Mouse (Mus musculus): ENCODE results near the gene Sun2. TPM values are rescaled to one million over a fixed set of nuclear protein-coding genes. Genes with fewer than 3 reads are reported as not detected.

The Sun2 gene
- polyA plus RNA-seq, 1 experiment: 56.7 TPM

- no peak overlapping the region for H3ac ChIP-seq (ENCODE audit: control insufficient read depth, insufficient read length, low read depth)
- no peak for TF ChIP-seq CTCF (IDR thresholded peaks at IDR 0.05; ENCODE audit: control insufficient read depth, insufficient read depth, insufficient read length)
- no peak for TF ChIP-seq USF1 (IDR thresholded peaks at IDR 0.05; ENCODE audit: low read depth)
- no peak for TF ChIP-seq MYOG (IDR thresholded peaks at IDR 0.05; ENCODE audit: control insufficient read depth, extremely low read depth, insufficient read length)
- no peak for TF ChIP-seq MYOD1 (IDR thresholded peaks at IDR 0.05; ENCODE audit: control insufficient read depth, insufficient read length, low read depth)
- no peak for TF ChIP-seq FOSL1 (IDR thresholded peaks at IDR 0.05; ENCODE audit: insufficient read depth, low read length, poor library complexity, severe bottlenecking)
- TF ChIP-seq CEBPB (IDR thresholded peaks at IDR 0.05; ENCODE audit: low read depth): no peak
Observed at GRCm38 (mm10) chr15:79750266-79750665, 7.9 kb upstream of the Sun2 start.

GRCm38 (mm10) chr15:79749162-79749561 lies 6.8 kb upstream of the Sun2 start:
- no peaks in the 10 kb centered on the region for H3K27me3 ChIP-seq (ENCODE audit: control insufficient read depth, insufficient read depth, insufficient read length)
- no peak for TF ChIP-seq USF1 (IDR thresholded peaks at IDR 0.05; ENCODE audit: low read depth)
- TF ChIP-seq FOSL1 (IDR thresholded peaks at IDR 0.05; ENCODE audit: insufficient read depth, low read length, poor library complexity, severe bottlenecking): no peak
- no peak for TF ChIP-seq MAX (IDR thresholded peaks at IDR 0.05)
- no peak for TF ChIP-seq MYOD1 (IDR thresholded peaks at IDR 0.05; ENCODE audit: control insufficient read depth, insufficient read length, low read depth)
- no peak for TF ChIP-seq CEBPB (IDR thresholded peaks at IDR 0.05; ENCODE audit: low read depth)
- no peak for TF ChIP-seq MYOG (IDR thresholded peaks at IDR 0.05; ENCODE audit: control insufficient read depth, extremely low read depth, insufficient read length)

More at GRCm38 (mm10) chr15:79750266-79750665, 7.9 kb upstream of the Sun2 start:
- Histone ChIP-seq H3K27me3 (ENCODE audit: control insufficient read depth, insufficient read depth, insufficient read length) (no peaks in the 10 kb centered on the region), H3K79me3 (ENCODE audit: low read depth) (no peaks in the 10 kb centered on the region), H3K4me3 (ENCODE audit: insufficient read depth, poor library complexity, severe bottlenecking) (no peak overlapping the region), H3K36me3 (ENCODE audit: control insufficient read depth, insufficient read depth) (no peaks in the 10 kb centered on the region), H3K79me2 (ENCODE audit: control insufficient read depth, insufficient read depth) (no peaks in the 10 kb centered on the region)

GRCm38 (mm10) chr15:79747998-79748397 lies 5.7 kb upstream of the Sun2 start:
- no peak for TF ChIP-seq MYOD1 (IDR thresholded peaks at IDR 0.05; ENCODE audit: control insufficient read depth, insufficient read length, low read depth)
- TF ChIP-seq MYOG (IDR thresholded peaks at IDR 0.05; ENCODE audit: control insufficient read depth, extremely low read depth, insufficient read length): no peak
- TF ChIP-seq MAX (IDR thresholded peaks at IDR 0.05): no peak
- TF ChIP-seq CEBPB (IDR thresholded peaks at IDR 0.05; ENCODE audit: low read depth): no peak
- no peak for TF ChIP-seq CTCF (IDR thresholded peaks at IDR 0.05; ENCODE audit: control insufficient read depth, insufficient read depth, insufficient read length)
- Histone ChIP-seq H3K27me3 (ENCODE audit: control insufficient read depth, insufficient read depth, insufficient read length) (no peaks in the 10 kb centered on the region), H3K4me3 (ENCODE audit: insufficient read depth, poor library complexity, severe bottlenecking) (no peak overlapping the region), H3ac (ENCODE audit: control insufficient read depth, insufficient read length, low read depth) (no peak overlapping the region), H3K36me3 (ENCODE audit: control insufficient read depth, insufficient read depth) (no peaks in the 10 kb centered on the region), H3K79me2 (ENCODE audit: control insufficient read depth, insufficient read depth) (no peaks in the 10 kb centered on the region), H3K79me3 (ENCODE audit: low read depth) (no peaks in the 10 kb centered on the region)

More at GRCm38 (mm10) chr15:79749162-79749561, 6.8 kb upstream of the Sun2 start:
- H3K36me3 ChIP-seq (ENCODE audit: control insufficient read depth, insufficient read depth): no peaks in the 10 kb centered on the region
- no peaks in the 10 kb centered on the region for H3K79me3 ChIP-seq (ENCODE audit: low read depth)
- H3K79me2 ChIP-seq (ENCODE audit: control insufficient read depth, insufficient read depth): no peaks in the 10 kb centered on the region
- no peak overlapping the region for H3K4me3 ChIP-seq (ENCODE audit: insufficient read depth, poor library complexity, severe bottlenecking)
- no peak overlapping the region for H3ac ChIP-seq (ENCODE audit: control insufficient read depth, insufficient read length, low read depth)

GRCm38 (mm10) chr15:79745883-79746282 lies 3.5 kb upstream of the Sun2 start:
- Histone ChIP-seq H3K79me2 (ENCODE audit: control insufficient read depth, insufficient read depth) (peaks cover 14% of the 10 kb centered on the region), H3ac (ENCODE audit: control insufficient read depth, insufficient read length, low read depth) (no peak overlapping the region), H3K79me3 (ENCODE audit: low read depth) (peaks cover 4% of the 10 kb centered on the region), H3K36me3 (ENCODE audit: control insufficient read depth, insufficient read depth) (no peaks in the 10 kb centered on the region), H3K4me3 (ENCODE audit: insufficient read depth, poor library complexity, severe bottlenecking) (no peak overlapping the region), H3K27me3 (ENCODE audit: control insufficient read depth, insufficient read depth, insufficient read length) (no peaks in the 10 kb centered on the region)
- TF ChIP-seq MYOD1 (IDR thresholded peaks at IDR 0.05; ENCODE audit: control insufficient read depth, insufficient read length, low read depth) (peak; percentile 69), MAX (IDR thresholded peaks at IDR 0.05) (no peak), USF1 (IDR thresholded peaks at IDR 0.05; ENCODE audit: low read depth) (no peak), FOSL1 (IDR thresholded peaks at IDR 0.05; ENCODE audit: insufficient read depth, low read length, poor library complexity, severe bottlenecking) (no peak)

GRCm38 (mm10) chr15:79745312-79745711 lies 3.0 kb upstream of the Sun2 start:
- TF ChIP-seq USF1 (IDR thresholded peaks at IDR 0.05; ENCODE audit: low read depth): no peak
- TF ChIP-seq MYOD1 (IDR thresholded peaks at IDR 0.05; ENCODE audit: control insufficient read depth, insufficient read length, low read depth): no peak
- TF ChIP-seq CTCF (IDR thresholded peaks at IDR 0.05; ENCODE audit: control insufficient read depth, insufficient read depth, insufficient read length): no peak
- TF ChIP-seq CEBPB (IDR thresholded peaks at IDR 0.05; ENCODE audit: low read depth): no peak
- TF ChIP-seq FOSL1 (IDR thresholded peaks at IDR 0.05; ENCODE audit: insufficient read depth, low read length, poor library complexity, severe bottlenecking): no peak
- TF ChIP-seq MAX (IDR thresholded peaks at IDR 0.05): no peak
- no peak for TF ChIP-seq MYOG (IDR thresholded peaks at IDR 0.05; ENCODE audit: control insufficient read depth, extremely low read depth, insufficient read length)
- peaks cover 5% of the 10 kb centered on the region for H3K36me3 ChIP-seq (ENCODE audit: control insufficient read depth, insufficient read depth)
- peaks cover 10% of the 10 kb centered on the region for H3K79me3 ChIP-seq (ENCODE audit: low read depth)
- H3K4me3 ChIP-seq (ENCODE audit: insufficient read depth, poor library complexity, severe bottlenecking): no peak overlapping the region
- H3K79me2 ChIP-seq (ENCODE audit: control insufficient read depth, insufficient read depth): peaks cover 19% of the 10 kb centered on the region
- H3K27me3 ChIP-seq (ENCODE audit: control insufficient read depth, insufficient read depth, insufficient read length): no peaks in the 10 kb centered on the region
- H3ac ChIP-seq (ENCODE audit: control insufficient read depth, insufficient read length, low read depth): no peak overlapping the region

- Histone ChIP-seq H3K36me3 (ENCODE audit: control insufficient read depth, insufficient read depth) (peaks cover 11% of the 10 kb centered on the region), H3K4me3 (ENCODE audit: insufficient read depth, poor library complexity, severe bottlenecking) (no peak overlapping the region), H3K79me2 (ENCODE audit: control insufficient read depth, insufficient read depth) (peaks cover 25% of the 10 kb centered on the region), H3K79me3 (ENCODE audit: low read depth) (peaks cover 10% of the 10 kb centered on the region), H3ac (ENCODE audit: control insufficient read depth, insufficient read length, low read depth) (no peak overlapping the region), H3K27me3 (ENCODE audit: control insufficient read depth, insufficient read depth, insufficient read length) (no peaks in the 10 kb centered on the region)
- TF ChIP-seq USF1 (IDR thresholded peaks at IDR 0.05; ENCODE audit: low read depth) (no peak), FOSL1 (IDR thresholded peaks at IDR 0.05; ENCODE audit: insufficient read depth, low read length, poor library complexity, severe bottlenecking) (no peak)
Observed at GRCm38 (mm10) chr15:79744742-79745141, 2.4 kb upstream of the Sun2 start.
